Mouse (Mus musculus) stomach, embryonic 16.5 days (tissue): ENCODE results near the gene Clgn. TPM values are rescaled to one million over a fixed set of nuclear protein-coding genes. Genes with fewer than 3 reads are reported as not detected.

Experiments
- ATAC-seq: fragments of 200-750 bp; cut with Nextera tagmentation; 2 replicates; pipeline ENCODE4 v1.8.0; 2017; ENCODE audit warnings: moderate number of reproducible peaks, moderate TSS enrichment; ENCODE audit not compliant: insufficient read depth, low FRiP score
- H3K27ac ChIP-seq: fragments of 300-500 bp; sonication (generic); 2 replicates; pipeline ENCODE4 v1.5.1; 2014; ENCODE audit warnings: low read length
- H3K27me3 ChIP-seq: fragments of 300-500 bp; sonication (generic); 2 replicates; pipeline ENCODE4 v1.6.1; 2014; ENCODE audit warnings: low read length, control low read depth, mixed read lengths; ENCODE audit not compliant: control insufficient read depth, insufficient read depth
- H3K36me3 ChIP-seq: fragments of 300-500 bp; sonication (generic); 2 replicates; pipeline ENCODE4 v1.6.1; 2014; ENCODE audit warnings: low read length; ENCODE audit not compliant: control insufficient read depth, insufficient read depth
- H3K4me1 ChIP-seq: fragments of 300-500 bp; sonication (generic); 2 replicates; pipeline ENCODE4 v1.6.1; 2014; ENCODE audit warnings: low read length, control low read depth, mixed read lengths; ENCODE audit not compliant: control insufficient read depth, insufficient read depth
- H3K4me2 ChIP-seq: fragments of 300-500 bp; sonication (generic); 2 replicates; pipeline ENCODE4 v1.6.1; 2014; ENCODE audit warnings: low read depth, low read length, mixed read lengths
- H3K4me3 ChIP-seq: fragments of 300-500 bp; sonication (generic); replicated peaks from 2 replicates; pipeline ENCODE4 v1.5.1; 2014; ENCODE audit warnings: mild to moderate bottlenecking, low read length
- H3K9ac ChIP-seq: fragments of 300-500 bp; sonication (generic); 2 replicates; pipeline ENCODE4 v1.6.1; 2014; ENCODE audit warnings: low read length
- H3K9me3 ChIP-seq: fragments of 300-500 bp; sonication (generic); replicated peaks from 2 replicates; pipeline ENCODE4 v1.6.1; 2016; ENCODE audit warnings: low read length, control low read depth; ENCODE audit not compliant: control insufficient read depth
- WGBS: fragments of 180-500 bp; shearing (Covaris S2); extraction: QIAGEN DNeasy Blood & Tissue Kit; methylation state at CpG from one replicate; pipeline ENCODE4 v1.1.7; 2014; 5-methylcytosine and 5-hydroxymethylcytosine counted together
- polyA plus RNA-seq: library from polyadenylated mRNA; unstranded; fragments of >200 nt; fragmentation: Nextera tagmentation; extraction: Ambion mirVana; gene quantifications from 2 replicates; pipeline ENCODE4 v1.2.1, GENCODE M21; 2015

Clgn gene
- polyA plus RNA-seq, 1 experiment from 2014 or later, result 0.61 TPM

- ATAC-seq, result no peak
- no peak overlapping the region for H3K9ac ChIP-seq
- WGBS, result 16% methylated on average over 2 of the region's 2 CpGs
Measured at GRCm38 (mm10) chr8:83382850-83383249, 6.8 kb upstream of the Clgn start.

GRCm38 (mm10) chr8:83390006-83390701, 487 bp downstream of the Clgn start:
- ATAC-seq, result no peak
- Histone ChIP-seq H3K4me2 (peak overlapping the region; percentile 61), H3K27me3 (peaks cover 17% of the 10 kb centered on the region), H3K4me1 (0 out of 2 replicates have a peak, but pooled peaks cover 3% of the 10 kb centered on the region), H3K36me3 (no peaks in the 10 kb centered on the region), H3K9ac (peak overlapping the region; percentile 49; the same call in 1 of the 2 replicates), H3K9me3 (no peaks in the 10 kb centered on the region), H3K27ac (no peak overlapping the region), H3K4me3 (peak overlapping the region; percentile 42)
- WGBS, result 5% methylated on average over 14 of the region's 14 CpGs

More at GRCm38 (mm10) chr8:83382850-83383249, 6.8 kb upstream of the Clgn start:
- H3K9me3 ChIP-seq, result no peaks in the 10 kb centered on the region
- H3K27ac ChIP-seq, result no peak overlapping the region
- no peaks in the 10 kb centered on the region for H3K36me3 ChIP-seq
- H3K4me2 ChIP-seq, result no peak overlapping the region
- H3K4me1 ChIP-seq, result no peaks in the 10 kb centered on the region
- H3K4me3 ChIP-seq, result no peak overlapping the region
- H3K27me3 ChIP-seq, result no peaks in the 10 kb centered on the region

- Histone ChIP-seq H3K4me2 (no peak overlapping the region), H3K27ac (no peak overlapping the region), H3K4me3 (no peak overlapping the region), H3K4me1 (0 out of 2 replicates have a peak, but pooled peaks cover 3% of the 10 kb centered on the region), H3K9me3 (no peaks in the 10 kb centered on the region), H3K36me3 (no peaks in the 10 kb centered on the region), H3K27me3 (peaks cover 17% of the 10 kb centered on the region), H3K9ac (no peak overlapping the region)
- ATAC-seq, result no peak
- 70% methylated on average over 1 of the region's 1 CpGs for whole genome bisulfite sequencing
Measured at GRCm38 (mm10) chr8:83392521-83392920, 2.9 kb downstream of the Clgn start.

- Histone ChIP-seq H3K27me3 (peaks cover 15% of the 10 kb centered on the region), H3K4me3 (no peak overlapping the region), H3K4me2 (no peak overlapping the region), H3K4me1 (0 out of 2 replicates have a peak, but pooled peaks cover 3% of the 10 kb centered on the region), H3K9me3 (no peaks in the 10 kb centered on the region), H3K27ac (no peak overlapping the region), H3K9ac (no peak overlapping the region), H3K36me3 (no peaks in the 10 kb centered on the region)
- whole genome bisulfite sequencing, result 85% methylated on average over 5 of the region's 5 CpGs
- no peak for ATAC-seq
Measured at GRCm38 (mm10) chr8:83394325-83394724, 4.7 kb downstream of the Clgn start.

- H3K4me1 ChIP-seq, result no peaks in the 10 kb centered on the region
- no peak overlapping the region for H3K27ac ChIP-seq
- H3K9me3 ChIP-seq, result no peaks in the 10 kb centered on the region
- no peak overlapping the region for H3K4me2 ChIP-seq
- ATAC-seq, result 0 out of 2 replicates have a peak, but pooled peaks have one; percentile 60
- no peaks in the 10 kb centered on the region for H3K36me3 ChIP-seq
- no peaks in the 10 kb centered on the region for H3K27me3 ChIP-seq
- WGBS, result 61% methylated on average over 6 of the region's 6 CpGs
- H3K4me3 ChIP-seq, result no peak overlapping the region
- H3K9ac ChIP-seq, result no peak overlapping the region
Measured at GRCm38 (mm10) chr8:83396680-83397079, 7.0 kb downstream of the Clgn start.

GRCm38 (mm10) chr8:83397726-83398125, 8.1 kb downstream of the Clgn start:
- H3K27ac ChIP-seq, result no peak overlapping the region
- no peak for ATAC-seq
- no peaks in the 10 kb centered on the region for H3K36me3 ChIP-seq
- no peak overlapping the region for H3K4me3 ChIP-seq
- H3K4me2 ChIP-seq, result no peak overlapping the region
- no peaks in the 10 kb centered on the region for H3K27me3 ChIP-seq
- H3K4me1 ChIP-seq, result no peaks in the 10 kb centered on the region
- H3K9ac ChIP-seq, result no peak overlapping the region
- H3K9me3 ChIP-seq, result no peaks in the 10 kb centered on the region
- 64% methylated on average over 4 of the region's 4 CpGs for WGBS

- Histone ChIP-seq H3K36me3 (no peaks in the 10 kb centered on the region), H3K4me2 (no peak overlapping the region), H3K9me3 (no peaks in the 10 kb centered on the region), H3K9ac (no peak overlapping the region), H3K27me3 (no peaks in the 10 kb centered on the region), H3K4me3 (no peak overlapping the region), H3K4me1 (no peaks in the 10 kb centered on the region), H3K27ac (no peak overlapping the region)
- no peak for ATAC-seq
- 62% methylated on average over 10 of the region's 10 CpGs for WGBS
Measured at GRCm38 (mm10) chr8:83405548-83405947, 15.9 kb downstream of the Clgn start.

GRCm38 (mm10) chr8:83406836-83407235, 17.2 kb downstream of the Clgn start:
- Histone ChIP-seq H3K27ac (no peak overlapping the region), H3K4me3 (no peak overlapping the region), H3K4me1 (no peaks in the 10 kb centered on the region), H3K9me3 (no peaks in the 10 kb centered on the region), H3K27me3 (no peaks in the 10 kb centered on the region), H3K36me3 (no peaks in the 10 kb centered on the region), H3K4me2 (no peak overlapping the region), H3K9ac (no peak overlapping the region)
- ATAC-seq, result no peak
- WGBS, result 43% methylated on average over 6 of the region's 6 CpGs

GRCm38 (mm10) chr8:83408496-83408895, 18.8 kb downstream of the Clgn start:
- no peaks in the 10 kb centered on the region for H3K36me3 ChIP-seq
- no peak overlapping the region for H3K4me3 ChIP-seq
- H3K9ac ChIP-seq, result no peak overlapping the region
- 78% methylated on average over 7 of the region's 7 CpGs for WGBS
- no peak for ATAC-seq
- H3K27ac ChIP-seq, result no peak overlapping the region
- no peaks in the 10 kb centered on the region for H3K4me1 ChIP-seq
- no peaks in the 10 kb centered on the region for H3K27me3 ChIP-seq
- H3K9me3 ChIP-seq, result no peaks in the 10 kb centered on the region
- H3K4me2 ChIP-seq, result no peak overlapping the region
